Mouse (Mus musculus) MEL (cell line): ENCODE data around the gene Phlda2.
A peak's percentile ranks its signal among the peaks of the same experiment; 100 is the strongest.

Source experiments
- CTCF ChIP-seq, 3 experiments: IDR thresholded peaks in 2 of 3; conservative IDR thresholded peaks in 1 of 3; 2 replicates each; pipeline ENCODE4 v1.5.1; 2011 to 2012; ENCODE audit warnings: low read length in 3 of 3, low read depth in 2 of 3, mild to moderate bottlenecking in 2 of 3, improper control_type of control experiment in 1 of 3, inconsistent platforms in 1 of 3, mixed read lengths in 1 of 3, moderate library complexity in 1 of 3; ENCODE audit not compliant: control insufficient read depth in 1 of 3, insufficient read depth in 1 of 3, poor library complexity in 1 of 3, severe bottlenecking in 1 of 3
- E2F4 ChIP-seq: IDR thresholded peaks from 2 replicates; pipeline ENCODE4 v1.6.1; 2011; ENCODE audit warnings: low read depth, low read length, improper control_type of control experiment, borderline replicate concordance
- EP300 ChIP-seq, 2 experiments: IDR thresholded peaks; 2 replicates each; pipeline ENCODE4 v1.6.1; 2011; ENCODE audit warnings: improper control_type of control experiment in 2 of 2, low read length in 2 of 2, low read depth in 1 of 2, mild to moderate bottlenecking in 1 of 2
- ETS1 ChIP-seq: IDR thresholded peaks from 2 replicates; pipeline ENCODE4 v1.6.1; 2012; ENCODE audit warnings: low read depth, mild to moderate bottlenecking, inconsistent platforms, low read length, improper control_type of control experiment, moderate library complexity
- POLR2A ChIP-seq, 2 experiments: IDR thresholded peaks; 2 replicates each; pipeline ENCODE4 v1.6.1; 2011 to 2012; ENCODE audit warnings: low read length in 2 of 2, mild to moderate bottlenecking in 2 of 2, control low read depth in 1 of 2, improper control_type of control experiment in 1 of 2, low read depth in 1 of 2, moderate library complexity in 1 of 2; ENCODE audit not compliant: control insufficient read depth in 1 of 2, insufficient read depth in 1 of 2, poor library complexity in 1 of 2
- POLR2AphosphoS5 ChIP-seq: IDR thresholded peaks from 2 replicates; pipeline ENCODE4 v1.6.1; 2012; ENCODE audit warnings: low read depth, borderline replicate concordance, mild to moderate bottlenecking, inconsistent platforms, low read length, moderate library complexity, mixed read lengths
- RCOR1 ChIP-seq: IDR thresholded peaks from 2 replicates; pipeline ENCODE4 v1.6.1; 2012; ENCODE audit warnings: low read depth, mild to moderate bottlenecking, inconsistent platforms, low read length, improper control_type of control experiment
- SMC3 ChIP-seq: IDR thresholded peaks from 2 replicates; pipeline ENCODE4 v1.6.1; 2011; ENCODE audit warnings: low read depth, low read length, improper control_type of control experiment

- TF ChIP-seq CTCF (IDR thresholded peaks at IDR 0.05 in 2 of 3, conservative IDR thresholded peaks at IDR 0.05 in 1 of 3; ENCODE audit: control insufficient read depth in 1 of 3, insufficient read depth in 1 of 3, low read depth in 2 of 3, low read length in 3 of 3, poor library complexity in 1 of 3, severe bottlenecking in 1 of 3) (no peak), E2F4 (no peak), POLR2A (IDR thresholded peaks at IDR 0.05; ENCODE audit: control insufficient read depth in 1 of 2, insufficient read depth in 1 of 2, low read depth in 1 of 2, low read length in 2 of 2, poor library complexity in 1 of 2) (no peak), RCOR1 (no peak), SMC3 (no peak), POLR2AphosphoS5 (no peak), ETS1 (no peak), EP300 (IDR thresholded peaks at IDR 0.05; ENCODE audit: low read depth in 1 of 2, low read length in 2 of 2) (peak in 1 of 2 experiments; percentile 46; a peak in 2 of 4 replicates)
Measured at GRCm38 (mm10) chr7:143538671-143539070, 35.7 kb upstream of the Phlda2 start.
